Mouse (Mus musculus): ENCODE measurements at regions not wholly inside any gene's neighbourhood (a gene's known extent, or its start where the extent isn't known, plus 50 kb on each side); places are given as distances from the start of the nearest gene placed in this dataset.

- no peak for ATAC-seq (ENCODE audit: insufficient number of reproducible peaks, insufficient read depth, low FRiP score, low read depth)
- no peaks in the 10 kb centered on the region for H3K27me3 ChIP-seq (ENCODE audit: control insufficient read depth, insufficient read depth, low read length)
- H3K4me1 ChIP-seq (ENCODE audit: control insufficient read depth in 2 of 2, insufficient read depth in 2 of 2, low read length in 2 of 2): no peaks in the 10 kb centered on the region
- no peak overlapping the region for H3K4me3 ChIP-seq (ENCODE audit: control insufficient read depth in 1 of 2, insufficient read depth in 1 of 2, low read depth in 1 of 2, low read length in 2 of 2)
- H3K36me3 ChIP-seq (ENCODE audit: control insufficient read depth, insufficient read depth, low read length): no peaks in the 10 kb centered on the region
- H3K9me3 ChIP-seq (ENCODE audit: control insufficient read depth, low read length): no peaks in the 10 kb centered on the region
- H3K4me2 ChIP-seq (ENCODE audit: low read length): no peak overlapping the region
- no peak overlapping the region for H3K27ac ChIP-seq (replicated peaks in 1 of 2; ENCODE audit: control insufficient read depth in 1 of 2, insufficient read depth in 1 of 2, low read depth in 2 of 2, low read length in 2 of 2)
- WGBS: 34% methylated on average over 2 of the region's 2 CpGs
- H3K9ac ChIP-seq (ENCODE audit: low read length): no peak overlapping the region
These were observed 92.1 kb upstream of the Got2 start for GRCm38 (mm10) chr8:95980405-95980804.

GRCm38 (mm10) chr8:95979223-95979622 lies 90.9 kb upstream of the Got2 start:
- no peak for ATAC-seq (ENCODE audit: insufficient number of reproducible peaks, insufficient read depth, low FRiP score, low read depth)
- Histone ChIP-seq H3K27ac (replicated peaks in 1 of 2; ENCODE audit: control insufficient read depth in 1 of 2, insufficient read depth in 1 of 2, low read depth in 2 of 2, low read length in 2 of 2) (no peak overlapping the region), H3K36me3 (ENCODE audit: control insufficient read depth, insufficient read depth, low read length) (no peaks in the 10 kb centered on the region), H3K4me3 (ENCODE audit: control insufficient read depth in 1 of 2, insufficient read depth in 1 of 2, low read depth in 1 of 2, low read length in 2 of 2) (no peak overlapping the region), H3K9me3 (ENCODE audit: control insufficient read depth, low read length) (no peaks in the 10 kb centered on the region), H3K27me3 (ENCODE audit: control insufficient read depth, insufficient read depth, low read length) (no peaks in the 10 kb centered on the region; the same call in 1 of the 2 replicates), H3K4me1 (ENCODE audit: control insufficient read depth in 2 of 2, insufficient read depth in 2 of 2, low read length in 2 of 2) (no peaks in the 10 kb centered on the region), H3K4me2 (ENCODE audit: low read length) (no peak overlapping the region), H3K9ac (ENCODE audit: low read length) (no peak overlapping the region)
- WGBS: 45% methylated on average over 6 of the region's 6 CpGs

GRCm38 (mm10) chr8:95974889-95975288 lies 86.5 kb upstream of the Got2 start:
- no peak for ATAC-seq (ENCODE audit: insufficient number of reproducible peaks, insufficient read depth, low FRiP score, low read depth)
- H3K9me3 ChIP-seq (ENCODE audit: control insufficient read depth, low read length): no peaks in the 10 kb centered on the region

GRCm38 (mm10) chr8:95974231-95974630 lies 85.9 kb upstream of the Got2 start:
- no peak overlapping the region for H3K27ac ChIP-seq (replicated peaks in 1 of 2; ENCODE audit: control insufficient read depth in 1 of 2, insufficient read depth in 1 of 2, low read depth in 2 of 2, low read length in 2 of 2)
- no peaks in the 10 kb centered on the region for H3K36me3 ChIP-seq (ENCODE audit: control insufficient read depth, insufficient read depth, low read length)
- H3K4me3 ChIP-seq (ENCODE audit: control insufficient read depth in 1 of 2, insufficient read depth in 1 of 2, low read depth in 1 of 2, low read length in 2 of 2): no peak overlapping the region
- H3K9ac ChIP-seq (ENCODE audit: low read length): no peak overlapping the region
- WGBS: 60% methylated on average over 5 of the region's 5 CpGs
- H3K4me1 ChIP-seq (ENCODE audit: control insufficient read depth in 2 of 2, insufficient read depth in 2 of 2, low read length in 2 of 2): no peaks in the 10 kb centered on the region
- H3K27me3 ChIP-seq (ENCODE audit: control insufficient read depth, insufficient read depth, low read length): peaks cover 4% of the 10 kb centered on the region; the same call in 1 of the 2 replicates
- ATAC-seq (ENCODE audit: insufficient number of reproducible peaks, insufficient read depth, low FRiP score, low read depth): no peak
- H3K4me2 ChIP-seq (ENCODE audit: low read length): no peak overlapping the region
- no peaks in the 10 kb centered on the region for H3K9me3 ChIP-seq (ENCODE audit: control insufficient read depth, low read length)

More at GRCm38 (mm10) chr8:95974889-95975288, 86.5 kb upstream of the Got2 start:
- H3K4me3 ChIP-seq (ENCODE audit: control insufficient read depth in 1 of 2, insufficient read depth in 1 of 2, low read depth in 1 of 2, low read length in 2 of 2): no peak overlapping the region
- H3K36me3 ChIP-seq (ENCODE audit: control insufficient read depth, insufficient read depth, low read length): no peaks in the 10 kb centered on the region
- peaks cover 4% of the 10 kb centered on the region; the same call in 1 of the 2 replicates for H3K27me3 ChIP-seq (ENCODE audit: control insufficient read depth, insufficient read depth, low read length)
- H3K4me1 ChIP-seq (ENCODE audit: control insufficient read depth in 2 of 2, insufficient read depth in 2 of 2, low read length in 2 of 2): no peaks in the 10 kb centered on the region
- H3K4me2 ChIP-seq (ENCODE audit: low read length): no peak overlapping the region
- no peak overlapping the region for H3K27ac ChIP-seq (replicated peaks in 1 of 2; ENCODE audit: control insufficient read depth in 1 of 2, insufficient read depth in 1 of 2, low read depth in 2 of 2, low read length in 2 of 2)
- H3K9ac ChIP-seq (ENCODE audit: low read length): no peak overlapping the region
- WGBS: 10% methylated on average over 4 of the region's 4 CpGs

GRCm38 (mm10) chr8:95973571-95973970 lies 85.2 kb upstream of the Got2 start:
- no peak overlapping the region for H3K9ac ChIP-seq (ENCODE audit: low read length)
- H3K9me3 ChIP-seq (ENCODE audit: control insufficient read depth, low read length): no peaks in the 10 kb centered on the region
- no peak overlapping the region for H3K4me2 ChIP-seq (ENCODE audit: low read length)
- no peak overlapping the region for H3K4me3 ChIP-seq (ENCODE audit: control insufficient read depth in 1 of 2, insufficient read depth in 1 of 2, low read depth in 1 of 2, low read length in 2 of 2)
- no peak overlapping the region for H3K27ac ChIP-seq (replicated peaks in 1 of 2; ENCODE audit: control insufficient read depth in 1 of 2, insufficient read depth in 1 of 2, low read depth in 2 of 2, low read length in 2 of 2)
- H3K4me1 ChIP-seq (ENCODE audit: control insufficient read depth in 2 of 2, insufficient read depth in 2 of 2, low read length in 2 of 2): no peaks in the 10 kb centered on the region
- H3K36me3 ChIP-seq (ENCODE audit: control insufficient read depth, insufficient read depth, low read length): no peaks in the 10 kb centered on the region
- H3K27me3 ChIP-seq (ENCODE audit: control insufficient read depth, insufficient read depth, low read length): peaks cover 4% of the 10 kb centered on the region; the same call in 1 of the 2 replicates
- 41% methylated on average over 4 of the region's 4 CpGs for WGBS
- no peak for ATAC-seq (ENCODE audit: insufficient number of reproducible peaks, insufficient read depth, low FRiP score, low read depth)

GRCm38 (mm10) chr8:95968828-95969227 lies 80.5 kb upstream of the Got2 start:
- Histone ChIP-seq H3K27ac (replicated peaks in 1 of 2; ENCODE audit: control insufficient read depth in 1 of 2, insufficient read depth in 1 of 2, low read depth in 2 of 2, low read length in 2 of 2) (no peak overlapping the region), H3K27me3 (ENCODE audit: control insufficient read depth, insufficient read depth, low read length) (peaks cover under 1% of the 10 kb centered on the region; the same call in 1 of the 2 replicates), H3K9ac (ENCODE audit: low read length) (no peak overlapping the region), H3K4me3 (ENCODE audit: control insufficient read depth in 1 of 2, insufficient read depth in 1 of 2, low read depth in 1 of 2, low read length in 2 of 2) (no peak overlapping the region), H3K36me3 (ENCODE audit: control insufficient read depth, insufficient read depth, low read length) (no peaks in the 10 kb centered on the region), H3K9me3 (ENCODE audit: control insufficient read depth, low read length) (no peaks in the 10 kb centered on the region), H3K4me1 (ENCODE audit: control insufficient read depth in 2 of 2, insufficient read depth in 2 of 2, low read length in 2 of 2) (no peaks in the 10 kb centered on the region), H3K4me2 (ENCODE audit: low read length) (no peak overlapping the region)
- no peak for ATAC-seq (ENCODE audit: insufficient number of reproducible peaks, insufficient read depth, low FRiP score, low read depth)
- WGBS: 87% methylated on average over 6 of the region's 6 CpGs

GRCm38 (mm10) chr8:95966430-95966829 lies 78.1 kb upstream of the Got2 start:
- no peaks in the 10 kb centered on the region for H3K27me3 ChIP-seq (ENCODE audit: control insufficient read depth, insufficient read depth, low read length)
- ATAC-seq (ENCODE audit: insufficient number of reproducible peaks, insufficient read depth, low FRiP score, low read depth): no peak
- H3K36me3 ChIP-seq (ENCODE audit: control insufficient read depth, insufficient read depth, low read length): no peaks in the 10 kb centered on the region
- WGBS: 67% methylated on average over 1 of the region's 1 CpGs
- no peak overlapping the region for H3K27ac ChIP-seq (replicated peaks in 1 of 2; ENCODE audit: control insufficient read depth in 1 of 2, insufficient read depth in 1 of 2, low read depth in 2 of 2, low read length in 2 of 2)
- H3K4me2 ChIP-seq (ENCODE audit: low read length): no peak overlapping the region
- no peaks in the 10 kb centered on the region for H3K4me1 ChIP-seq (ENCODE audit: control insufficient read depth in 2 of 2, insufficient read depth in 2 of 2, low read length in 2 of 2)
- no peaks in the 10 kb centered on the region for H3K9me3 ChIP-seq (ENCODE audit: control insufficient read depth, low read length)
- no peak overlapping the region for H3K9ac ChIP-seq (ENCODE audit: low read length)
- H3K4me3 ChIP-seq (ENCODE audit: control insufficient read depth in 1 of 2, insufficient read depth in 1 of 2, low read depth in 1 of 2, low read length in 2 of 2): no peak overlapping the region

- Histone ChIP-seq H3K27ac (replicated peaks in 1 of 2; ENCODE audit: control insufficient read depth in 1 of 2, insufficient read depth in 1 of 2, low read depth in 2 of 2, low read length in 2 of 2) (no peak overlapping the region), H3K36me3 (ENCODE audit: control insufficient read depth, insufficient read depth, low read length) (no peaks in the 10 kb centered on the region), H3K4me3 (ENCODE audit: control insufficient read depth in 1 of 2, insufficient read depth in 1 of 2, low read depth in 1 of 2, low read length in 2 of 2) (peak overlapping the region in 1 of 2 experiments; percentile 30; a peak in 2 of 4 replicates), H3K4me2 (ENCODE audit: low read length) (peak overlapping the region; percentile 66), H3K9ac (ENCODE audit: low read length) (no peak overlapping the region), H3K9me3 (ENCODE audit: control insufficient read depth, low read length) (0 out of 2 replicates have a peak, but pooled peaks cover 4% of the 10 kb centered on the region), H3K4me1 (ENCODE audit: control insufficient read depth in 2 of 2, insufficient read depth in 2 of 2, low read length in 2 of 2) (no peaks in the 10 kb centered on the region), H3K27me3 (ENCODE audit: control insufficient read depth, insufficient read depth, low read length) (no peaks in the 10 kb centered on the region; the same call in 1 of the 2 replicates)
- WGBS: 49% methylated on average over 10 of the region's 10 CpGs
- ATAC-seq (ENCODE audit: insufficient number of reproducible peaks, insufficient read depth, low FRiP score, low read depth): no peak
These were observed 63.9 kb upstream of the Got2 start for GRCm38 (mm10) chr8:95952257-95952656.

Measured in heart, embryonic 14.5 days (tissue).